Mouse (Mus musculus) 3T3-L1 (cell line): ENCODE measurements around the gene Nrg4.

Experiments
- DNase-seq: peaks from one replicate; pipeline ENCODE4 v3.0.0-alpha.2; 2015; ENCODE audit warnings: low read depth, low spot score

The Nrg4 gene

DNA sequence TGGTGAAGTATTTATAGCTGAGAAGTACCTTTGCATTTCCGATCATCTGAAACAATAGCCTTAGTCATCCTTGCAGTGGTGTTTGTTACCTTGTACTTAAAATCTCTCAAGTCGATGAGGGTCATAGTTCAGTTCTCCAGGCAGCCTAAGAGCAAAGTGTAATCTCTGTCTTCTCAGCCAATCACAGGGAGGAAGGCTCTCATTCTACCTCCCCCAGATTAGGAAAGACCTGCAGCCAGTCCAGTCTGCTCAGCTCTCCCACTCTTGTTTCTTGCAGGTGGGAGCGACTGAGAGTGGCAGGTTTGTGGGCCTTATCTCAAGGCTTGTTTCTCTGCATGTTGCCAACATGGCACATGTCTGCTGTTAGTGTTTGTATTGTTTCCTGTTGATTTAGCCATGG, 111.6 kb downstream of the Nrg4 start:
- no peak for DNase-seq

DNA sequence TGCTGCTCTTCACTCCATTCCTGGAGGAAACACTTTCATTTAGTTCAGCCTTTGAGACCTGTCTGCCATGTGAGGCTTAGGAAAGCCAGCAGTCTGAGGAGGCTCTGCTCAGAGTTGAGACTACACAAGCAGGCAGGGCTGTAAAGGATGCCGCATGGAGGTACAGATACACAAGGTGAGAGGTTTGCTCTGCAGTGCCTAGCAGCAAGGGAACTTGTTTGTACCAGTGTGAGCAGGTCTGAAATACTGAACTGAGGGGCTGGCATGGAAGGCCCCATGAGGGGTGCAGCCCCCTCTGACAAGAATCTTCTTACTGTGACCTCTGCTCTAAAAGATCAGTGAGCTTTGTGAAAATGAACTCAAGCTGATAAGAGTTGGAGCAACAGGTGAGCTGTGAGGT, 113.2 kb downstream of the Nrg4 start:
- DNase-seq: no peak

GRCm38 (mm10) chr9:55211611-55212010, 115.0 kb downstream of the Nrg4 start:
- no peak for DNase-seq

- peak; percentile 84 for DNase-seq
Measured at GRCm38 (mm10) chr9:55208790-55209481, 117.7 kb downstream of the Nrg4 start, which contains the start of gene Fbxo22. Gene Fbxo22, plus strand, starts transcription at chr9:55208925.

- DNase-seq: no peak
Measured at GRCm38 (mm10) chr9:55208458-55208789, 118.2 kb downstream of the Nrg4 start.

DNA sequence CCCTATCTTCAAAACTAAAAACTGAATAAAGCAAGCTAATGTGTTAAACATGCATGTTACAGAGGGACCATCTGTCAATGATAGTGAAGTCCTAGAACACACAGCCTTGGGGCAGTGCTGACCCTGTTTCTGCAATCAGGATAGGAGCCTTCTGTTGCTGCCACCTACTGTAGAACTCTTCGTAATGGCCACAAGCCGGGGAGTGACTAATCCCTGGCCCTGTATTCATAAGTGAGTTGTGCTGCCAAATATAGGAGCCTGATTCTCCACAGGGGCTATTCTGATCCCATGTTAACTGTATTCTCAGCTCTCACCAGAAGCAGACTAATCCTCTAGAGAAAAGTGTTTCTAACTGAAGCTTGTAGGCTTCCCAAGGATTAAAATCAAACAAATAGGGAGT, 127.3 kb downstream of the Nrg4 start:
- DNase-seq: peak; percentile 48

DNA sequence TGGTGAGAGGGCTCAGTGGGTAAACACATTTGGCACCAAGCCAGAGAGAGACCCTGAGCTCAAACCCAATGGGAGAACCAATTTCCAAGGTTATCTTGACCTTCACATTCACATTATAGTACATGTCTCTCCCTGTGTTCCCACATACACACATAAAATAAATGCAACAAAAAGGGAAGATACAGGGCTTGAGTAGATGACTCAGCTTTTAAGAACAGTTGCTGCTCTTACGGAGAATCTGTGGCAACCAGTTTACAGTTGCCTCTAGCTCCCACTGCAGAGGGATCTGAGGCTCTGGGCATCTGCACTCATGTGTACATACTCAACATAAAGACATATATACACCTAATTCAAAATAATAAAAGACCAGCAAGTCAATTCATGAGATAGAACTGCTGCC, 128.4 kb downstream of the Nrg4 start:
- DNase-seq: no peak

DNA sequence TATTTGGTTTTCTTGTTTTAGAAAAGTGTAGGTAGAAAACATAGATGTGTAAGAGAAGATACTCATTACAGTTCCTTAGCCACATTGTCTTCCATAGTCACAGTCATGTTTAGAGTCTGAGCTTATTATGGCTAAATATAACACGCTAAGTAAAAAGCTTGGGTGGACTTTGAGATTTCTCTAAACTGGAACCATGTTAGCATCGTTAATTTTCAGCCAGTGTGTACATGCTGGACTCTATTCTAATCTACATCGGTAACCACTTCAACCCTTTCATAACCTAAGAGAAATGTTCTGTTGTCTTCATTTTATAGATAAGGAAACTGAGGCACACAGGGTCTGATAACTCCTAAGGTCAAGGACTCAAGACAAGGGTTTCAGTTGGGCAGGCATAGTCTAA, 130.8 kb downstream of the Nrg4 start:
- no peak for DNase-seq

GRCm38 (mm10) chr9:55174235-55174634, 152.4 kb downstream of the Nrg4 start:
- no peak for DNase-seq

GRCm38 (mm10) chr9:55172195-55172685, 154.4 kb downstream of the Nrg4 start:
- DNase-seq: no peak

DNA sequence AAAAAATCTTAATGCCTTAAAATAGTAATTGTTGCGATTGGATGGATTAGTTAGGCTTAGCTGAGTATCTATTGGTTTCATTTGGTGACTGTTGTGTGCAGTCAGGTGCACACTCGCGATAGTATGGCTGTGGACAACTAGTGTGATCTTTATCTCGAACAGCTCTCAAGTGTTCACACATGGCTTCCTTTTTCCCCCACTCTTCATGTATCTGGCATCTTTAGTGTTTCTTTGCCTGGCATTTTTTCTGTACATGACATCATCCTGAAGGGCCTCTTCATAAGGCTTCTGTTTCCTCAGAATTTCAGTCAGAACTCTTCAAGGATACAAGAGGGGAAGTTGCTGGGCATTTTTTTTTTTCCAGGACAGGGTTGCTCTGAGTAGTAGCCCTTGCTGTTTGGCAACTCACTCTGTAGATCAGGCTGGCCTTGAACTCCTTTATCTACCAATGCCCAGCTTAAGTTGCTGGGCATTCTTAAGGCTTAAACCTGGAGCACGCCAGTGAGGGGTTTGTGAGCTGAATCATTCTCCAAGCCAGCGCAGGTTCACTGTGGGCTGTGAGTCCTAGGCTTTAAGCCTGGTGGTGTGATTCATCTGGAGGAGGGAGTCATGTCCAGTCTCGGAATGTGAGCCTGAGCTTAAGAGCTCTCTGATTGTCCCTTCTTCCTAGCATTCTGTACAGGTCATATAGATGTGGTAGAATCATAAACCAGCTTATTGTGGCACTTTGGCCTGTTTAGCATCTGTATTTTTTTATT, 155.8 kb downstream of the Nrg4 start:
- peak; percentile 72 for DNase-seq
